Mouse (Mus musculus): ENCODE measurements at regions not wholly inside any gene's neighbourhood (a gene's known extent, or its start where the extent isn't known, plus 50 kb on each side); places are given as distances from the start of the nearest gene placed in this dataset.

- TF ChIP-seq CTCF (IDR thresholded peaks at IDR 0.05; ENCODE audit: low read depth) (peak; percentile 80), EP300 (IDR thresholded peaks at IDR 0.05; ENCODE audit: low read depth) (no peak)
These were observed 505.2 kb downstream of the Irx1 start for GRCm38 (mm10) chr13:71458061-71458935.

Measured in liver, postnatal 0 days (tissue).